Mouse (Mus musculus): ENCODE measurements at regions not wholly inside any gene's neighbourhood (a gene's known extent, or its start where the extent isn't known, plus 50 kb on each side); places are given as distances from the start of the nearest gene placed in this dataset.

DNA sequence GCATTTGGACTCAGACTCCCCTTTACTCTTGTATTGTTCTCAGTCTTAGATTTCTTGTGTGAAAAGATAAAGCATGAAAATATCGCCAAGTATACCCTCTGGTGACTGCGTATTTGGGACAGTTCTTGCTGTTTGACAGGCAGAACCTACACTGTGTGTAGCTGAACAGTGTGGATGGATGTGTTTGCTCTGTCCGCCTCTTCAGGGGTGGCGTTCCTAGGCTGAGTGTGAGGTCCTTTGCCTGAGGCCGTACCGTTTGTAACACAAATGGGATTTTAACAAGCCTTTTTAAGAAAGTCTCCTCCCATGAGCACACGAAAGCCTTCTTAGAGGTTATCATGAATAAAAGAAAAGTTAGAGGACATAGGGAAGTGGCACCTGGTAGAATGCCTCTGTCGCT lies 153.3 kb upstream of the Dnajc19 start:
- no peak for DNase-seq (ENCODE audit: low read depth, low spot score)

DNA sequence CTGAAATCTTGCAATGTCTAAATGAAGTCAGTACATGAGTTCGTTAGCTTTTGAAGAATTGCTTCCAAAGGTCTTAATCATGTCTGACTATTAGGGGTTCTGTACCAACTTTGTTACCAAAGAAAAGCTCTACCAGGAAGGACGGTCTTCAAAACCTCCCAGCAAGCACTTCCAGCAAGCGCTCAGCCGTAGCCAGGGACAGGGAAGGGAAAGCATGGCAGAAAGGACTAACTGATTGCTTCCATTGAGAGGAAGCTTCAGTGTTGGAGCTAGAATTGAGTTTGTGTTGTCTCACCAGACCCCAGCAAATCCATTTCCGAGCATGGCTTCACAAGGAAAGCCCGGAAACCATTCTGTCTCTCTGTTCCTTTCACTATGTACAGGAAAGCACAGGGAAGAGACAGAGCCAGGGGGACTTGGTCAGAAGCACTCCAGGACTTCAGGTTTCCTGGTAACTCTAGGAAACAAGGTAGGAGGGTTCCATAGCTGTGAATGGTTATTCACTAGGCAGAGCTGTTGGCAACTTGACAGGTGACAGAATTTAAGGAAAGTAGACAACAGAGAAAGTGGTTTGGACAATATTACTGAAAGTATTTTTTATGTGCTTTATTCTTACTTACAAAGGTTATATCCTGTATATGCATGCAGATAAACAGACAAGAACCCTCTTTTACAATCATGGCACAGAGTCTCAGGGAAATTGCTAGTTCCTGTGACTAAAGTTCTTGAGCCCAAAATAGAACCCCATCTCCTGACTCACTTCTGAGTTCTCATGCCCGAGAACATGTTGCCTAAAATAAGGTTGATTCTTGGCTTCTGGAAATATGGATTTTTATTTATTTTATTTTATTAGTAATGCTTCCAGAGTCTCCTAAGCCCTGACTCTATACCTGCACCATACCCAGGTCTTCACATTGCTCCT lies 151.5 kb upstream of the Dnajc19 start:
- no peak for DNase-seq (ENCODE audit: low read depth, low spot score)

GRCm38 (mm10) chr3:34231593-34232328 lies 150.6 kb upstream of the Dnajc19 start:
- peak; percentile 32 for DNase-seq (ENCODE audit: low read depth, low spot score)

- DNase-seq (ENCODE audit: low read depth, low spot score) = no peak
These were observed 141.2 kb upstream of the Dnajc19 start for GRCm38 (mm10) chr3:34222291-34222690.

DNA sequence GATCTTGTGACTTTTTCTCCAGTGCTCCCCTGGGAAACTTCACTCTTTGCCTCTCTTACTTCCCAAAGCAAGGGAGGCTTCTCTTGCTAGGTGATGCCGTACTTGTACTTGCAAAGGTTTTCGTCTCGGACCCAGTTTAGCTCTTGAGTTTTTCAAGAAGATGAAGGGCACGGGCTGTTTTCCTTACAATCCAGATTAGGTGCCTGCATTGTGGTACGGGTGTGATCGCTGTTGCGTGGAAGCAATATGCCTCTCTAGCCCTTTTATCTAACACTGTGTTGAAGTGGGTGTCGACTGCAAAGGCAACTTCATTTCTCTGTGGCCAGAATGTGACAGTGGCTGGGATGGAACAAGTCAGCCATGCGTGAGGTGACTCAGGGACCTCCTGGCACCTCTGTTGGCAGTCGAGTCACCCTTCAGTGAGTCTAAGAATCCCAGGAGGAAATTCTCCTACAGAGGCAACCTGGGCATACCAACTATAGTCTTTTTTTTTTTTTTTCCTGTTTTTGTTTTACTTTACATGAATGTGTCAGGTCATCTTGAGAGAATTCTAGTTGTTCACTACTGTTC lies 138.7 kb upstream of the Dnajc19 start:
- DNase-seq (ENCODE audit: low read depth, low spot score) = no peak

DNA sequence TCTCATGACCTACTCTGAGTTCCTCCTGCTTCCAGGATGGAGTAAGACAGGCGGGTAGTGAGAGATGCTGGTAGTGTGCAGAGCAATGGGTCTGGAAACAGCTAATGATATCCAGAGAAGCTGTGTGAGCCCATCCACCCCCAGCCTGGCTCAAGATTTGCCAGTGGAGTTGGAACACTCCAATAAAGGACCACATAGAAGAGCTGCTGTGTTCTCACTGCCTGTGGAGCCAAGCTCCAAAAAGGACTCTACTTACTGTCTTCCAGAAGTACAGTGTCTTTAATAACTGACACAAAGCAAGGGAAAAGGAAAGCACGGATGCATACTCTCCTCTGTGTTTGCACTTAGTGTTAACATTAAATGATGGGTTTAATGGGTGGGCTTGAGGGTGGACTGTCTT lies 138.0 kb upstream of the Dnajc19 start:
- no peak for DNase-seq (ENCODE audit: low read depth, low spot score)

GRCm38 (mm10) chr3:34217911-34218310 lies 136.8 kb upstream of the Dnajc19 start:
- no peak for DNase-seq (ENCODE audit: low read depth, low spot score)

DNA sequence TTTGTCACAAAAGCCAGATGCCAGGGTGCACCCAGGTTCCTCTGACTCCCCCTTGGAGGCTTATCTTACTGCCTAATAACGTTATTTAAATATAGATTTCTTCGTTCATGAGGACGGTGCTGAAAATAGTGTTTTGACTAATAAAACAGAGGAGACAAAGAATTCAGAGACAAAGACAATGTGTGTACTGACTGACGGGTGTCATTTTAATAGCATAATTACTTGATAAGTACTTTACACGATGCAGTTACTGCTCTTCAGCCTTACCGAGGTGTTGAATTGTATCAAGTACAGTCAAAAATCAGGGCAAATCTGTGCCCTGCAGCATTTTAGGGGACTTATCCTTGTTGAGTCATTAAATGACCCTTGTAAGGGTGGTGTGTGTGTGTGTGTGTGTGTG lies 133.1 kb upstream of the Dnajc19 start:
- no peak for DNase-seq (ENCODE audit: low read depth, low spot score)

- no peak for DNase-seq (ENCODE audit: low read depth, low spot score)
These were observed 125.3 kb upstream of the Dnajc19 start for GRCm38 (mm10) chr3:34206454-34206853.

- DNase-seq (ENCODE audit: low read depth, low spot score) = peak; percentile 35
These were observed 117.1 kb upstream of the Dnajc19 start for GRCm38 (mm10) chr3:34198228-34198627.

DNA sequence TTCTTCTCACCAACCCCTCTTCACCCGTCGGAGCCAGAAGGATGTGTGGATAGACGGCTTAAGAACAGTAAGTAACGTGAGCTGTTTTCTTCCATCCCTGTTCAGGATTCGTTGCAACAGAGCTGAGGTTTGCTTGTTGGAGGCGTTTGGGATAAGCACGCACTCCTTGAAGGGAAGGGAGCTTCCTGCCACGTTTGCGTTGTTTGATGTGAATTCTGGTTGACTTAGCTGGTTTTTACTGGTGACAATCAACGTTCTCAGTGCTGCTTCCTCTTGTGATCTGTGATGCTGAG lies 116.0 kb upstream of the Dnajc19 start:
- peak; percentile 16 for DNase-seq (ENCODE audit: low read depth, low spot score)

GRCm38 (mm10) chr3:34196451-34197162 lies 115.5 kb upstream of the Dnajc19 start:
- no peak for DNase-seq (ENCODE audit: low read depth, low spot score)

DNA sequence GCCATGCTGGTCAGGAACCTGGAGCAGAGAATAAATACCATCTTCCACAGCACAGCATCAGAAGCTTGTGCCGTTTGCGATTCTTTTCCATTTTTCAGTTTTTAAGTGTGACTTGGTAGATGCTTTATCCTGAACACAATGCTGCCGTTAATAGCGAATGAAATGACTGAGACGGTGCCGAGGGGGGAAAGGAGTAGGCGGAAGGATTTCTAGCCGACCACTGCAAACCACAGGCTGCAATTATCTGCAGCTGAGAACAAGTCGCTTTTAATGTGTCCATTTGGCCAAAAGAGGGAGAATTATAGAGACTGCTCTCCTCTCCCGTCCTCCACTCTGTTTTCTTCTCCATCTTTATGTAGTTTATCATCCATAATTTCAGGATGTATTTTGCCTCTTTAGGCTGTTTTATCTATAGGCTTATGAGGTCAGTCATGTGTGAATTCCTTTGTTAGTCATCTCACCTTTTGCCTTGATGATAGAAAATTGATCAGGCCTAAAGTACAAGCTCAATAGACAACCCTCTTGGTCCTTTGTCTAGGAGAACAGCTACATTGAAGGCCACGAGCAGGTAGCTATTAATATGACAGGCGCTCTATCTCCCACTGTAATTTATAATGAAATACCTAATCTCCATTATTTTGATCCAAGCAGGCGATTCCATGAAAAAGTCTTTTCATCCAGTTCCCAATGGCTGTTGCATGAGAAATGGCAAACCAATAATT lies 114.8 kb upstream of the Dnajc19 start:
- no peak for DNase-seq (ENCODE audit: low read depth, low spot score)

DNA sequence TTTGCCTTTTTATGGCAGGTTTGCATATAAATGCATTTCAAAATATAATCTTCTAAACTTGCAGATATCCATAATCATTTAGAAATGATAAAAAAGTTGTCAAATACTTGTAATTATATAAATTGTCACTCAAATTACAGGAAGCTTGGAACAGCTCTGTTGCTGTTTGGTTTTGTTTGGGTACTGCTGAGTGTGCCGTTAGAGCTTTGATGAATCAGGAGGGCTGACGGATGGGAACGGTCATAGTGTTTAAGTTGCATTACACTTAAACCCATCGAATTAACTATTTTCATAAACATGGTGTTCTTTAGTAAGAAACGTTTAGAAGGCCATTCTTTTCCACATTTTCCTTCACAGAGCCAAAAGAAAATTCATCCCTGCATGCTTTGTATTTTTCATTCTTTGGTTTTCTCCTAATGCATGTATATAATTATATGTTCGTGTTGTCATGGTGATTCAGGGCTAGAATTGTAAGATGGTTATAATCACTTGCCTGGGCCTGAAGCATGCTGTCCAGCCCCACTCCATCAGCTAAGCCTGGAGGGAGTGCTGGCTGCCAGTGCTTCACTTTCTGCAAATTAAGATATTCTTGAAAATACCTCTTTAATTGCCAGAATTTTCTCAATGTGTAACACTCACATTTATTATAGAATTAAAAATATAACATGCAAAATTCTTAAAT lies 92.4 kb upstream of the Dnajc19 start:
- DNase-seq (ENCODE audit: low read depth, low spot score) = no peak

DNA sequence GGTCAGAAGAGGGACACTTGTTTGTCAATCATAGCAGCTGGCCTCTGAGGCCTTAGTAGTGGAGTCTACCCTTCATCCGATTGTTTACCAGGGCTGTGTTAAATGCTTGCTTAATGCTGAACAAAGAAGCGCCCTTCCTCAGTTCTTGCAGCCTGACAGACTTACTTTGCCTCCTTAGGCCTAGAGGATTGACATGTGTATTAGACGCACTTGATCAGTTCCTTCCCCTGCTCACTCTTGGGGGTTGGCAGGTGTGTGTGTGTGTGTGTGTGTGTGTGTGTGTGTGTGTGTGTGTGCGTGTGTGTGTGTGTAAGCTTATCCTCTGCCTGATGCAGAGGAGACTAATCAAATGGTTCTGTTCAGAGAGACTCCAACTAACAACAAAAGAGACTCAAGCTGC lies 91.8 kb upstream of the Dnajc19 start:
- no peak for DNase-seq (ENCODE audit: low read depth, low spot score)

DNA sequence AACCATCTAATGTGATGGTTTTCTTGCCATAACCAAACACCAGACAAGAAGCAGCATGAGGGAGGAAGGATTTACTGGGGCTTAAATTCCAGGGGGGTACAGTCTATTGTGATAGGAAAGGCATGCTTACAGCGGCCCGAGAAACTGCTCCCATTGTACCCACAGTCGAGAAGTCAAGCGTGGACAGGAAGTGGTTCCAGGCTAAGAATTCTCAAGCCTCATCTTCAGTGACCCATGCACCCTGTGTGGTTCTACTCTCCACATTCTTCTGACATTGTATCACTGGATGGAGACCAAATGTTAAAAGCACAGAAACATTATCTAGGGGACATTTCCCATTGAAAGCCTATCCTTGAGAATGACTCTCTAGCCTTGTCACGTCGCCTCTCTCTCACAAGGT lies 90.8 kb upstream of the Dnajc19 start:
- no peak for DNase-seq (ENCODE audit: low read depth, low spot score)

GRCm38 (mm10) chr3:34168087-34168486 lies 87.0 kb upstream of the Dnajc19 start:
- no peak for DNase-seq (ENCODE audit: low read depth, low spot score)

- DNase-seq (ENCODE audit: low read depth, low spot score) = peak; percentile 55
These were observed 68.9 kb upstream of the Dnajc19 start for GRCm38 (mm10) chr3:34150036-34150435.

DNA sequence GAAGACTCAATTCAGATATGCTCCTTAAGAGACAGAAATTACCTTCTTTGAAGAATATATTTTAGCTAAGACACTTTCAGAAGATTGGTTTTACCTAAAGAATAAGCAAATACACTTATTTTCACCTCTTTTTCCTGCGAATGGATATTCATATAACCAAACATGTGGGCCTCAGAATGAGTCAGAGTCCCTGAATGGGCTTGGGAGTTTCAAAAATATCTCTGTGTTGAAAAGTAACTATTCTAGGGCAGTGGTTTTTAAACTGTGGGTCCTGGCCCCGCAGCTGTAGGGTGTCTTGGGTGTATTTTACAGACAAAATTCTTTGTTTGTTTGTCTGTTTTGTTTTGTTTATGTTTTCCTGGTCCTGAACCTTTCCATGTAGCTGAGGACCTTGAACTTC lies 62.5 kb upstream of the Dnajc19 start:
- no peak for DNase-seq (ENCODE audit: low read depth, low spot score)

GRCm38 (mm10) chr3:34139227-34139626 lies 58.1 kb upstream of the Dnajc19 start:
- no peak for DNase-seq (ENCODE audit: low read depth, low spot score)

- no peak for DNase-seq (ENCODE audit: low read depth, low spot score)
These were observed 56.9 kb upstream of the Dnajc19 start for GRCm38 (mm10) chr3:34137984-34138383.
